Mouse (Mus musculus): ENCODE measurements around the gene B4galt5.

The B4galt5 gene

GRCm38 (mm10) chr2:167304651-167305381 is 44.2 kb downstream of the B4galt5 start:
- peak; percentile 18 for DNase-seq (ENCODE audit: low spot score in 2 of 2)

- DNase-seq (ENCODE audit: low spot score in 2 of 2), result peak in 1 of 2 experiments; percentile 12
Observed at GRCm38 (mm10) chr2:167303806-167304205, 45.2 kb downstream of the B4galt5 start.

GRCm38 (mm10) chr2:167303196-167303595 is 45.8 kb downstream of the B4galt5 start:
- DNase-seq (ENCODE audit: low spot score in 2 of 2), result peak in 1 of 2 experiments; percentile 14

- peak; percentile 10 to 12 for DNase-seq (ENCODE audit: low spot score in 2 of 2)
Observed at GRCm38 (mm10) chr2:167302641-167303040, 46.3 kb downstream of the B4galt5 start.

GRCm38 (mm10) chr2:167302031-167302430 is 47.0 kb downstream of the B4galt5 start:
- DNase-seq (ENCODE audit: low spot score in 2 of 2), result peak; percentile 15 to 23

- DNase-seq (ENCODE audit: low spot score in 2 of 2), result peak in 1 of 2 experiments; percentile 14
Observed at GRCm38 (mm10) chr2:167301601-167302000, 47.4 kb downstream of the B4galt5 start.

- peak; percentile 20 to 26 for DNase-seq (ENCODE audit: low spot score in 2 of 2)
Observed at GRCm38 (mm10) chr2:167300943-167301497, 48.0 kb downstream of the B4galt5 start.

GRCm38 (mm10) chr2:167299861-167300667 is 48.9 kb downstream of the B4galt5 start:
- peak; percentile 40 to 63 for DNase-seq (ENCODE audit: low spot score in 2 of 2)

GRCm38 (mm10) chr2:167298729-167299705 is 50.0 kb downstream of the B4galt5 start:
- peak; percentile 60 to 83 for DNase-seq (ENCODE audit: low spot score in 2 of 2)

GRCm38 (mm10) chr2:167297985-167298384 is 51.0 kb downstream of the B4galt5 start:
- peak; percentile 15 to 22 for DNase-seq (ENCODE audit: low spot score in 2 of 2)

- DNase-seq (ENCODE audit: low spot score in 2 of 2), result peak; percentile 26 to 33
Observed at GRCm38 (mm10) chr2:167294926-167295325, 54.1 kb downstream of the B4galt5 start.

GRCm38 (mm10) chr2:167294216-167294615 is 54.8 kb downstream of the B4galt5 start:
- peak; percentile 19 to 24 for DNase-seq (ENCODE audit: low spot score in 2 of 2)

- peak; percentile 19 to 22 for DNase-seq (ENCODE audit: low spot score in 2 of 2)
Observed at GRCm38 (mm10) chr2:167293289-167294085, 55.5 kb downstream of the B4galt5 start.

- DNase-seq (ENCODE audit: low spot score in 2 of 2), result peak; percentile 22 to 24
Observed at GRCm38 (mm10) chr2:167292854-167293253, 56.1 kb downstream of the B4galt5 start.

- peak; percentile 27 to 38 for DNase-seq (ENCODE audit: low spot score in 2 of 2)
Observed at GRCm38 (mm10) chr2:167292151-167292591, 56.8 kb downstream of the B4galt5 start.

GRCm38 (mm10) chr2:167291656-167292055 is 57.3 kb downstream of the B4galt5 start:
- DNase-seq (ENCODE audit: low spot score in 2 of 2), result peak; percentile 17 to 23

GRCm38 (mm10) chr2:167281461-167281860 is 67.5 kb downstream of the B4galt5 start:
- DNase-seq (ENCODE audit: low spot score in 2 of 2), result peak; percentile 19 to 28

- DNase-seq (ENCODE audit: low spot score in 2 of 2), result no peak
Observed at GRCm38 (mm10) chr2:167280986-167281310, 68.0 kb downstream of the B4galt5 start.

- peak; percentile 85 to 88 for DNase-seq (ENCODE audit: low spot score in 2 of 2)
Observed at GRCm38 (mm10) chr2:167280090-167280985, 68.6 kb downstream of the B4galt5 start.
